In the genomic region with DNA sequence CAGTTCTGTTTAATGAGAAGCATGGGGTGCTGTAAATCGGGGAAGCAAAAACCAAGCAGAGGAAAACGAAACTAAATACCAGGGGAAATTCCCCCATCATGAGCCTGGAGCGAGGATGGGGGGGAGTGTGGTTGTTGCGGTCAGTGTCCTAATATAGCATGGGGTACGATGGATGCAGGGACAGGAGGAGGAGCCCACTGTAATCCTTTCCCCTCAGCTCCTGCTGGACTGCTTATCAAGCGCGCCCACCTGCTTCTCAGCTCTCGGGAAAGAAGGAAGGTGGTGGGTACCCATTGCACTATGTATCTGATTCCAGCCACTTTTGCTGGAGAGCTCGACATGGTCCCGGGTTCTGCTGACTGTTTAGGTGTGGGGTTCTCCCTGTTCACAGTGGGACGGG, we compare ENCODE assay signal across 11 mouse cellular contexts.
DNase-seq lines count a peak whose midpoint lies in the region; ATAC-seq and TF ChIP-seq lines count a peak whose summit lies in the region.
"Had no signal": no experiment of that assay in that cellular context is flagged by ENCODE, and none has a peak within 500 bp of the region (broad histone marks: within the 10 kb centered on the region; RNA-seq: fewer than 3 reads in every experiment).

No protein-coding gene starts in this region.

- no peak overlapping the region for H3K27ac ChIP-seq in intestine, embryonic 15.5 days
- H3K27ac ChIP-seq in intestine, postnatal 0 days (ENCODE audit: low read depth, low read length) = no peak overlapping the region
- peak overlapping the region; percentile 13 for H3K27ac ChIP-seq in limb, embryonic 14.5 days (replicated peaks; ENCODE audit: low read depth, low read length)
- H3K27ac ChIP-seq in kidney, adult 2 months (ENCODE audit: insufficient read depth, low read depth, low read length) = no peak overlapping the region
- H3K27ac ChIP-seq: hindbrain, embryonic 12.5 days had no signal

- ATAC-seq in intestine, embryonic 15.5 days = peak; percentile 61; the same call in 1 of the 2 replicates
- ATAC-seq in intestine, postnatal 0 days = no peak
- ATAC-seq in limb, embryonic 14.5 days (ENCODE audit: low FRiP score, low read depth) = no peak
- ATAC-seq: Patski had no signal

- TF ChIP-seq POLR2A in limb, embryonic 14.5 days (IDR thresholded peaks at IDR 0.05; ENCODE audit: borderline replicate concordance, extremely low read depth, insufficient read depth, insufficient read length) = no peak
- no peak for TF ChIP-seq POLR2A in kidney, adult 2 months (IDR thresholded peaks at IDR 0.05; ENCODE audit: low read depth, low read length)

- H3K9ac ChIP-seq in intestine, embryonic 15.5 days = no peak overlapping the region
- no peak overlapping the region for H3K9ac ChIP-seq in intestine, postnatal 0 days (ENCODE audit: low read depth, low read length)
- no peak overlapping the region for H3K9ac ChIP-seq in limb, embryonic 14.5 days (ENCODE audit: low read depth, low read length, severe bottlenecking)
- H3K9ac ChIP-seq: hindbrain, embryonic 12.5 days had no signal

- H3K36me3 ChIP-seq in intestine, embryonic 15.5 days = no peaks in the 10 kb centered on the region
- no peaks in the 10 kb centered on the region for H3K36me3 ChIP-seq in intestine, postnatal 0 days (ENCODE audit: control insufficient read depth, insufficient read depth)
- peaks cover 75% of the 10 kb centered on the region for H3K36me3 ChIP-seq in limb, embryonic 14.5 days (ENCODE audit: control insufficient read depth, insufficient read depth, low read length)
- H3K36me3 ChIP-seq in kidney, adult 2 months (ENCODE audit: control insufficient read depth, insufficient read depth, low read length) = no peaks in the 10 kb centered on the region
- H3K36me3 ChIP-seq: hindbrain, embryonic 12.5 days had no signal

- intact Hi-C loops in left cerebral cortex, postnatal 10 days (cut with DNase I) = no loop called here

- no peaks in the 10 kb centered on the region for H3K9me3 ChIP-seq in intestine, embryonic 15.5 days
- H3K9me3 ChIP-seq in intestine, postnatal 0 days (ENCODE audit: control insufficient read depth) = no peaks in the 10 kb centered on the region
- no peaks in the 10 kb centered on the region for H3K9me3 ChIP-seq in limb, embryonic 14.5 days (ENCODE audit: control insufficient read depth, low read length)
- H3K9me3 ChIP-seq: hindbrain, embryonic 12.5 days had no signal

- H3K4me2 ChIP-seq in intestine, embryonic 15.5 days (replicated peaks) = no peak overlapping the region
- no peak overlapping the region for H3K4me2 ChIP-seq in intestine, postnatal 0 days (replicated peaks; ENCODE audit: low read depth)
- no peak overlapping the region for H3K4me2 ChIP-seq in limb, embryonic 14.5 days (replicated peaks; ENCODE audit: low read depth, low read length, severe bottlenecking)
- H3K4me2 ChIP-seq: hindbrain, embryonic 12.5 days had no signal

- H3K4me1 ChIP-seq in intestine, embryonic 15.5 days (replicated peaks) = no peaks in the 10 kb centered on the region; the same call in 1 of the 2 replicates
- no peaks in the 10 kb centered on the region for H3K4me1 ChIP-seq in intestine, postnatal 0 days (replicated peaks; ENCODE audit: control insufficient read depth, insufficient read depth, low read length)
- peaks cover 25% of the 10 kb centered on the region for H3K4me1 ChIP-seq in limb, embryonic 14.5 days (ENCODE audit: control insufficient read depth, insufficient read depth, low read length)
- H3K4me1 ChIP-seq in kidney, adult 2 months (ENCODE audit: control insufficient read depth, insufficient read depth, low read length) = no peaks in the 10 kb centered on the region
- H3K4me1 ChIP-seq: hindbrain, embryonic 12.5 days had no signal

- no peak overlapping the region for H3K4me3 ChIP-seq in intestine, embryonic 15.5 days (replicated peaks)
- no peak overlapping the region for H3K4me3 ChIP-seq in intestine, postnatal 0 days (ENCODE audit: low read depth, low read length)
- H3K4me3 ChIP-seq in limb, embryonic 14.5 days (replicated peaks; ENCODE audit: low read length) = no peak overlapping the region
- no peak overlapping the region for H3K4me3 ChIP-seq in kidney, adult 2 months (ENCODE audit: insufficient read depth, low read depth, low read length)
- H3K4me3 ChIP-seq: hindbrain, embryonic 12.5 days had no signal

- peak; percentile 65 for DNase-seq in c-Kit-positive CD71-positive TER-119-negative erythroid progenitor cells, embryonic 14.5 days (ENCODE audit: low read depth)
- DNase-seq in limb, embryonic 14.5 days (ENCODE audit: low spot score) = no peak
- peak; percentile 19 to 31 for DNase-seq in spleen, postnatal 14 days (ENCODE audit: low spot score in 2 of 2)
- DNase-seq in kidney, adult 2 months = no peak
- DNase-seq in adrenal gland, adult 18-20 months (ENCODE audit: low spot score in 2 of 2) = no peak
- no peak for DNase-seq in left cerebral cortex, postnatal 10 days (ENCODE audit: extremely low spot score in 1 of 2, low spot score in 2 of 2)
- DNase-seq: midbrain, embryonic 14.5 days had no signal

- H3K27me3 ChIP-seq in intestine, embryonic 15.5 days (replicated peaks) = no peaks in the 10 kb centered on the region
- no peaks in the 10 kb centered on the region for H3K27me3 ChIP-seq in intestine, postnatal 0 days (replicated peaks; ENCODE audit: control insufficient read depth, insufficient read depth, low read length)
- H3K27me3 ChIP-seq in limb, embryonic 14.5 days (ENCODE audit: control insufficient read depth, insufficient read depth, low read length) = no peaks in the 10 kb centered on the region
- H3K27me3 ChIP-seq in kidney, adult 2 months (replicated peaks; ENCODE audit: control insufficient read depth, insufficient read depth, low read length) = no peaks in the 10 kb centered on the region
- H3K27me3 ChIP-seq: hindbrain, embryonic 12.5 days; Patski had no signal

- no peak for TF ChIP-seq CTCF in intestine, postnatal 0 days (IDR thresholded peaks at IDR 0.05; ENCODE audit: low read depth)
- TF ChIP-seq CTCF in kidney, adult 2 months (conservative IDR thresholded peaks at IDR 0.05; ENCODE audit: insufficient read depth, insufficient read length, low read depth, low read length) = no peak

- 82% methylated on average over 11 of the region's 11 CpGs for WGBS in intestine, embryonic 15.5 days
- 82% methylated on average over 11 of the region's 11 CpGs for WGBS in intestine, postnatal 0 days
- 82% methylated on average over 11 of the region's 11 CpGs for WGBS in limb, embryonic 14.5 days
- WGBS in kidney, adult 2 months = 82% methylated on average over 11 of the region's 11 CpGs

Comparison
In these comparisons a context has a peak if more than half of its experiments do, and no peak if none do; other contexts are left out.
1. DNase-seq: peak in c-Kit-positive CD71-positive TER-119-negative erythroid progenitor cells, embryonic 14.5 days (single experiment) and spleen, postnatal 14 days (2 of 2); none in limb, embryonic 14.5 days (single experiment), kidney, adult 2 months (single experiment), adrenal gland, adult 18-20 months (0 of 2) and left cerebral cortex, postnatal 10 days (0 of 2).